Mouse (Mus musculus) testis, adult 2 months (tissue): ENCODE data around the gene Anxa4.

ENCODE experiments used
- CTCF ChIP-seq: fragments of 200-500 bp; IDR thresholded peaks from 2 replicates; pipeline ENCODE4 v1.5.1; 2012; ENCODE audit warnings: low read depth, mild to moderate bottlenecking, inconsistent platforms, low read length, moderate library complexity; ENCODE audit not compliant: control insufficient read depth, insufficient read depth, insufficient replicate concordance
- POLR2A ChIP-seq: fragments of 200-500 bp; IDR thresholded peaks from 2 replicates; pipeline ENCODE4 v1.6.1; 2012; ENCODE audit warnings: low read depth, mild to moderate bottlenecking, inconsistent platforms, low read length, moderate library complexity; ENCODE audit not compliant: control insufficient read depth

DNA sequence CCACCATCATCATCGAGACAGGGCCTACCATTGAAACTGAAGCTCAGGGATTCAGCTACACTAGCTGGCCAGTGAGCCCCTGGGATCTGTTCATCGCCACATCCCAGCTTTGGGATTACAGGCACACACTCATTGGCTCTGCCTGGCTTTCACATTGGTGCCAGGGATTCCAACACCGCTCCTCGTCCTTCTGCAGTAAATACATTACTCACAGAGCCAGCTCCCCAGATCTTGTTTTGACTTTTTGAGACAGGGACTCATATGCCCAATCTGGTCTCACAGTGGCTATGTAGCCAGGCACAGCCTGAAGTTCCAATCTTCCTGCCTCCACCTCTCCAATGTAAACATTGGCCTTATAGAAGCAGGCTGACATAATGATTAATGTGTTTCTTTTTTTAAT, 57.1 kb downstream of the Anxa4 start:
- no peak for TF ChIP-seq POLR2A
- no peak for TF ChIP-seq CTCF
